Mouse (Mus musculus): ENCODE measurements around the gene Uxs1. TPM values are rescaled to one million over a fixed set of nuclear protein-coding genes. Genes with fewer than 3 reads are reported as not detected.

The Uxs1 gene
- total RNA-seq, 2 experiments from 2014 or later: 54.8 to 61.5 TPM

GRCm38 (mm10) chr1:43766328-43766727 lies 61.3 kb downstream of the Uxs1 start:
- no peak overlapping the region for H3K27ac ChIP-seq
- no peak for DNase-seq (ENCODE audit: extremely low spot score in 1 of 2, low spot score in 2 of 2)
- intact Hi-C loops (cut with DNase I): loop anchor here (5.0 kb wide), 1 partner anchor 61 kb away; the partner anchor contains the start of gene Uxs1
- TF ChIP-seq CTCF (IDR thresholded peaks at IDR 0.05): no peak
- no peak overlapping the region for H3K4me3 ChIP-seq

- intact Hi-C loops (cut with DNase I): loop anchor here (5.0 kb wide), 1 partner anchor 298 kb away; the partner anchor contains the start of gene Gm8251
- no peak overlapping the region for H3K4me3 ChIP-seq
- no peak for TF ChIP-seq CTCF (IDR thresholded peaks at IDR 0.05)
- DNase-seq (ENCODE audit: extremely low spot score in 1 of 2, low spot score in 2 of 2): no peak
- no peak overlapping the region for H3K27ac ChIP-seq
These were observed 63.1 kb downstream of the Uxs1 start for GRCm38 (mm10) chr1:43764481-43764880.

GRCm38 (mm10) chr1:43760085-43760484 lies 67.5 kb downstream of the Uxs1 start:
- DNase-seq (ENCODE audit: extremely low spot score in 1 of 2, low spot score in 2 of 2): no peak
- Histone ChIP-seq H3K27ac (no peak overlapping the region), H3K4me3 (no peak overlapping the region)
- TF ChIP-seq CTCF (IDR thresholded peaks at IDR 0.05): peak; percentile 81
- intact Hi-C loops (cut with DNase I): loop anchor here (1.0 to 5.0 kb wide), 2 partner anchors 139 to 302 kb away; partner anchors contain the start of gene Gm8251

- intact Hi-C loops (cut with DNase I): loop anchor here (5.0 kb wide), 1 partner anchor 288 kb away; no protein-coding TSS in a partner anchor
- TF ChIP-seq CTCF (IDR thresholded peaks at IDR 0.05): no peak
- no peak for DNase-seq (ENCODE audit: extremely low spot score in 1 of 2, low spot score in 2 of 2)
These were observed 72.9 kb downstream of the Uxs1 start for GRCm38 (mm10) chr1:43754448-43755312.

GRCm38 (mm10) chr1:43738519-43738894 lies 89.1 kb downstream of the Uxs1 start:
- DNase-seq (ENCODE audit: extremely low spot score in 1 of 2, low spot score in 2 of 2): no peak
- no peak overlapping the region for H3K4me3 ChIP-seq
- H3K27ac ChIP-seq: no peak overlapping the region
- TF ChIP-seq CTCF (IDR thresholded peaks at IDR 0.05): no peak
- intact Hi-C loops (cut with DNase I): loop anchor here (2.0 to 10.0 kb wide), 4 partner anchors 104 to 604 kb away; partner anchors contain the start of gene Nck2

More at GRCm38 (mm10) chr1:43754448-43755312, 72.9 kb downstream of the Uxs1 start:
- Histone ChIP-seq H3K4me3 (no peak overlapping the region), H3K27ac (no peak overlapping the region)

- peak; percentile 38 to 49 for DNase-seq (ENCODE audit: extremely low spot score in 1 of 2, low spot score in 2 of 2)
- intact Hi-C loops (cut with DNase I): loop anchor here (2.0 to 10.0 kb wide), 4 partner anchors 103 to 603 kb away; partner anchors contain the start of gene Nck2
- no peak overlapping the region for H3K4me3 ChIP-seq
- peak; percentile 71 for TF ChIP-seq CTCF (IDR thresholded peaks at IDR 0.05)
- H3K27ac ChIP-seq: no peak overlapping the region
These were observed 89.6 kb downstream of the Uxs1 start for GRCm38 (mm10) chr1:43737812-43738518.

- TF ChIP-seq CTCF (IDR thresholded peaks at IDR 0.05): no peak
- intact Hi-C loops (cut with DNase I): loop anchor here (10.0 kb wide), 3 partner anchors 98 to 598 kb away; partner anchors contain the start of gene Nck2
- no peak for DNase-seq (ENCODE audit: extremely low spot score in 1 of 2, low spot score in 2 of 2)
- H3K4me3 ChIP-seq: no peak overlapping the region
- no peak overlapping the region for H3K27ac ChIP-seq
These were observed 94.9 kb downstream of the Uxs1 start for GRCm38 (mm10) chr1:43732657-43733056.

GRCm38 (mm10) chr1:43732100-43732499 lies 95.5 kb downstream of the Uxs1 start:
- intact Hi-C loops (cut with DNase I): loop anchor here (10.0 kb wide), 3 partner anchors 97 to 597 kb away; partner anchors contain the start of gene Nck2
- no peak for DNase-seq (ENCODE audit: extremely low spot score in 1 of 2, low spot score in 2 of 2)
- no peak overlapping the region for H3K27ac ChIP-seq
- TF ChIP-seq CTCF (IDR thresholded peaks at IDR 0.05): peak; percentile 1; the same call in 1 of the 2 replicates
- no peak overlapping the region for H3K4me3 ChIP-seq

GRCm38 (mm10) chr1:43730491-43730924 lies 97.1 kb downstream of the Uxs1 start, which contains the start of gene 1500015O10Rik:
Gene 1500015O10Rik, plus strand, starts transcription at chr1:43730602.
- no peak within 1 kb of the TSS for H3K27ac ChIP-seq
- no peak within 1 kb of the TSS for H3K4me3 ChIP-seq
- peak; percentile 52 to 63 for DNase-seq (ENCODE audit: extremely low spot score in 1 of 2, low spot score in 2 of 2)
- no peak for TF ChIP-seq CTCF (IDR thresholded peaks at IDR 0.05)
- intact Hi-C loops (cut with DNase I): loop anchor here (10.0 kb wide), 3 partner anchors 96 to 596 kb away; partner anchors contain the start of gene Nck2

GRCm38 (mm10) chr1:43722459-43722858 lies 105.1 kb downstream of the Uxs1 start:
- intact Hi-C loops (cut with DNase I): no loop called here
- no peak overlapping the region for H3K4me3 ChIP-seq
- no peak for TF ChIP-seq CTCF (IDR thresholded peaks at IDR 0.05)

GRCm38 (mm10) chr1:43718793-43719192 lies 108.8 kb downstream of the Uxs1 start:
- no peak overlapping the region for H3K27ac ChIP-seq
- no peak for DNase-seq (ENCODE audit: extremely low spot score in 1 of 2, low spot score in 2 of 2)
- TF ChIP-seq CTCF (IDR thresholded peaks at IDR 0.05): no peak
- no peak overlapping the region for H3K4me3 ChIP-seq
- intact Hi-C loops (cut with DNase I): no loop called here

More at GRCm38 (mm10) chr1:43722459-43722858, 105.1 kb downstream of the Uxs1 start:
- no peak for DNase-seq (ENCODE audit: extremely low spot score in 1 of 2, low spot score in 2 of 2)
- H3K27ac ChIP-seq: no peak overlapping the region

Measured in left cerebral cortex, adult 2 months (tissue).